Mouse (Mus musculus): ENCODE measurements around the gene Il1f6. TPM values are rescaled to one million over a fixed set of nuclear protein-coding genes. Genes with fewer than 3 reads are reported as not detected.

Il1f6 gene
- polyA plus RNA-seq, 1 experiment from 2014 or later, result not detected

DNA sequence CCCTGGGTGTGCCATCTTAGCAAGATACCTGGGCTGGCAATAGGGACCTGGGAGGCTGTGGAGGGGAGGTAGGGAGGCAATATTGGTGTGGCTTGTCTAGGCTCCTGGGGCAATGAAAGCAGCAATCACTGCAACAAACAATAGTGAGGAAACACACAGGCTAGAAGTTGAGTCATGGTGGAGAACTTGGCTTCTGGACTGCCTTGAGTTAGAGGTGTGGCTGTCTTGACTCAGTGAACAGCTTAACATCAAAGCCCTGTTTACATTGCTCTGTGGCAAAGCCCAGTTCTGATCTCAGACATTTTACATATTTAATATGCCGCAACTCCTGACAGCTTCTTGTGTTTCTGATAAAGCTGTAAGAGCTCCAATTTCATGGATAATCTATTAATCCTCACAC is 52.3 kb downstream of the Il1f6 start:
- 83% methylated on average over 1 of the region's 1 CpGs for WGBS
- no peak for ATAC-seq (ENCODE audit: insufficient number of reproducible peaks, insufficient read depth, low FRiP score, low read depth)

DNA sequence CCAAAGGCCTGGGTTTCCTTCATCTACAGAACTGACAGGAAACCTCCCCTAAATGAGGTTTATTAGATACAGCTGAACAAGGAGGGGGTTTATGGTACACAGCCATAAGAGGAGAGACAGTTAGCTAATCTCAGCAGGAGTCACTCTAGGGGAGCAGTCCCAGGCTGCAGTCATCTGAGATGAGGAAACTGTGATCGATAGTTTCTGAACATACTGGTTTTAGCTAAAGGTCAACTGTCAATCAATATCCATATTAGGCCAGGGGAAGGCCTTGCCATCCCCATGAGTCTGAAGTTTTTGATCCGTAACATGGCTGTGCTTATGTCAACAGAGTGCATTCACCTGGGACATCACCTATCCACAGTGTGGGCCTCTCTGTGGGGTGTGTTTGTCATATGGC is 58.4 kb downstream of the Il1f6 start:
- H3K9me3 ChIP-seq (ENCODE audit: control insufficient read depth, low read depth, low read length), result no peaks in the 10 kb centered on the region
- H3K4me1 ChIP-seq (ENCODE audit: control insufficient read depth, insufficient read depth, low read length), result no peaks in the 10 kb centered on the region
- no peaks in the 10 kb centered on the region for H3K36me3 ChIP-seq (ENCODE audit: control insufficient read depth, insufficient read depth, low read length)
- no peak overlapping the region for H3K4me2 ChIP-seq (replicated peaks; ENCODE audit: low read depth, low read length)
- no peak overlapping the region for H3K9ac ChIP-seq (replicated peaks; ENCODE audit: low read depth, low read length)
- H3K27ac ChIP-seq (ENCODE audit: low read length), result no peak overlapping the region
- no peak overlapping the region for H3K4me3 ChIP-seq (ENCODE audit: low read depth, low read length)
- 79% methylated on average over 2 of the region's 2 CpGs for WGBS
- ATAC-seq (ENCODE audit: insufficient number of reproducible peaks, insufficient read depth, low FRiP score, low read depth), result no peak
- H3K27me3 ChIP-seq (ENCODE audit: control insufficient read depth, insufficient read depth, low read length), result no peaks in the 10 kb centered on the region

More for the DNA sequence above, 52.3 kb downstream of the Il1f6 start:
- Histone ChIP-seq H3K4me1 (ENCODE audit: control insufficient read depth, insufficient read depth, low read length) (no peaks in the 10 kb centered on the region), H3K36me3 (ENCODE audit: control insufficient read depth, insufficient read depth, low read length) (no peaks in the 10 kb centered on the region), H3K27me3 (ENCODE audit: control insufficient read depth, insufficient read depth, low read length) (no peaks in the 10 kb centered on the region), H3K9me3 (ENCODE audit: control insufficient read depth, low read depth, low read length) (no peaks in the 10 kb centered on the region), H3K4me3 (ENCODE audit: low read depth, low read length) (no peak overlapping the region), H3K4me2 (replicated peaks; ENCODE audit: low read depth, low read length) (no peak overlapping the region), H3K27ac (ENCODE audit: low read length) (no peak overlapping the region), H3K9ac (replicated peaks; ENCODE audit: low read depth, low read length) (no peak overlapping the region)

DNA sequence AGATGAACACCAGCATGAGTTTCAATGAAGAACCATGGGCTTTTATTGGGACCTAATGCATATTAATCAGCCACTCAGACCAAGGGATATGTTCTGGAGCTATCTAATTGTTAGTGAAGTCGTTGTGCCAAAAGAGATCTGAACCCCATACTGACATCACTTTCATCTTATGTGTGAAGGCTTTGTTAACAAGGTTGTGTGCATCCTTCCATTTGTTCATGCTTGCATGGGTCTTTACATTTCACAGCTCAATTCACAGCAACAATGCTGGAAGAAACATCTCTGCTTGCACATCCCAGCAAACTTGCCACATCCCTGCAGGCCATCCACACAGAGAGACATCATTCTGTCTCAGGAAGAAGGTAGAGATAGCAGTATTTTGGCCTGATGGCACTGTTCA is 59.9 kb downstream of the Il1f6 start:
- Histone ChIP-seq H3K4me3 (ENCODE audit: low read depth, low read length) (no peak overlapping the region), H3K27ac (ENCODE audit: low read length) (no peak overlapping the region), H3K4me2 (replicated peaks; ENCODE audit: low read depth, low read length) (no peak overlapping the region), H3K9me3 (ENCODE audit: control insufficient read depth, low read depth, low read length) (no peaks in the 10 kb centered on the region), H3K9ac (replicated peaks; ENCODE audit: low read depth, low read length) (no peak overlapping the region), H3K4me1 (ENCODE audit: control insufficient read depth, insufficient read depth, low read length) (no peaks in the 10 kb centered on the region), H3K36me3 (ENCODE audit: control insufficient read depth, insufficient read depth, low read length) (no peaks in the 10 kb centered on the region), H3K27me3 (ENCODE audit: control insufficient read depth, insufficient read depth, low read length) (no peaks in the 10 kb centered on the region)
- 41% methylated on average over 1 of the region's 1 CpGs for WGBS
- no peak for ATAC-seq (ENCODE audit: insufficient number of reproducible peaks, insufficient read depth, low FRiP score, low read depth)

Other genes starting within 250 kb of the Il1f6 start
- gene Hnmt, start 166.0 kb upstream of the Il1f6 start, polyA plus RNA-seq (2014; fragmentation: Nextera tagmentation; extraction: Ambion mirVana), result 1.8 and 3.0 TPM in 2 replicates
- gene Tbpl2, start 118.8 kb upstream of the Il1f6 start, polyA plus RNA-seq (2014; fragmentation: Nextera tagmentation; extraction: Ambion mirVana), result not detected in 2 replicates
- not detected in 2 replicates for gene Il1f8, start 62.3 kb upstream of the Il1f6 start, polyA plus RNA-seq (2014; fragmentation: Nextera tagmentation; extraction: Ambion mirVana)
- not detected in 2 replicates for gene Il1f9, start 28.9 kb upstream of the Il1f6 start, polyA plus RNA-seq (2014; fragmentation: Nextera tagmentation; extraction: Ambion mirVana)
- gene Il1f5, start 61.5 kb downstream of the Il1f6 start, polyA plus RNA-seq (2014; fragmentation: Nextera tagmentation; extraction: Ambion mirVana), result not detected in 2 replicates
- gene Il1f10, start 75.8 kb downstream of the Il1f6 start, polyA plus RNA-seq (2014; fragmentation: Nextera tagmentation; extraction: Ambion mirVana), result not detected in 2 replicates
- gene Il1rn, start 121.4 kb downstream of the Il1f6 start, polyA plus RNA-seq (2014; fragmentation: Nextera tagmentation; extraction: Ambion mirVana), result 1.5 and 1.9 TPM in 2 replicates
- 3.4 and 7.9 TPM in 2 replicates for gene Psd4, start 152.2 kb downstream of the Il1f6 start, polyA plus RNA-seq (2014; fragmentation: Nextera tagmentation; extraction: Ambion mirVana)

Data from stomach, embryonic 14.5 days (tissue).